Mouse (Mus musculus): Measurements from ENCODE around the gene Sestd1. TPM values are rescaled to one million over a fixed set of nuclear protein-coding genes. Genes with fewer than 3 reads are reported as not detected.

Gene Sestd1
- polyA plus RNA-seq, 1 experiment from 2014 or later: 32.6 TPM

DNA sequence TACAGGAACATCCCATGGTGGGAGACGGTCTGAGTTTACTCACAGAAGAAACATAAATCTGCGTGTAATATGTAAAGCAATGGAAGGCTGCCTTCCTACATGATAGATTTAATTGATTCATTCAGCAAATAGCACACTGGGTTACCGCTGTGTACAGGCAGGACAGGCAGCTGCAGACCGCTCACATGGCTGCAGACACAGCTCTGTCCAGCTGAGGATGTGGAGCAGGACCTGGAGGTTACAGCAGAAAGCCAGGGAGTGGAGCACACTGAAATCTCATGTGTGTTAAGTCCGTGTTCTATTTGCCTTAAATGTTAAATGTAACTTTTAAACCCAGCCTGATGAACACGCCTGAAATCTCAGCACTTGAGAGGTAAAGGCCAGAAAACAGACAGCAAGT is 38.1 kb downstream of the Sestd1 start:
- 90% methylated on average over 6 of the region's 6 CpGs for WGBS
- no peak overlapping the region for H3K4me3 ChIP-seq (replicated peaks)
- H3K9ac ChIP-seq: no peak overlapping the region
- no peak overlapping the region for H3K4me2 ChIP-seq
- H3K9me3 ChIP-seq: no peaks in the 10 kb centered on the region
- peaks cover 48% of the 10 kb centered on the region for H3K36me3 ChIP-seq (replicated peaks)
- no peaks in the 10 kb centered on the region for H3K27me3 ChIP-seq
- no peak overlapping the region for H3K27ac ChIP-seq
- H3K4me1 ChIP-seq: peaks cover 7% of the 10 kb centered on the region; the same call in 1 of the 2 replicates
- ATAC-seq (ENCODE audit: low FRiP score): no peak

DNA sequence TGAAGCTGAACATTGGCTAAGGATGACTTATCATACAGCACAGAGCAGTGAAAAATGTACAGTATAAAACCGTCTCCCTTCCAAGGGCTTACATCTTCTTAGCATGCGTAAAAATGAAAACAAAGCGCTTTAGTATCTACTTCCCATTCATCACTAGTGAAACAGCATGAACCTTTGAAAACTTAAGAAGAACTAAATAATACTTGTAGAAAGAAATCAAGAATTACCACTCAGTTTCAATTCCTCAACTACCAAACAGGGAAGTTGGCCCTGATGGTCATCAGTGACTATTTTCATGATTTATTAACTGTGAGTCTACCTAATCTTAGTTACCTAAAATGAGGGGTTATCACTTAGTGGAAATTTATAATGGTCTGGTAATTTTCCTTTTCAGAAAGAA is 41.8 kb downstream of the Sestd1 start:
- 94% methylated on average over 3 of the region's 3 CpGs for WGBS
- Histone ChIP-seq H3K4me1 (0 out of 2 replicates have a peak, but pooled peaks cover 4% of the 10 kb centered on the region), H3K27me3 (no peaks in the 10 kb centered on the region), H3K27ac (no peak overlapping the region), H3K36me3 (replicated peaks) (peaks cover 50% of the 10 kb centered on the region), H3K9ac (no peak overlapping the region), H3K4me3 (replicated peaks) (no peak overlapping the region), H3K4me2 (no peak overlapping the region), H3K9me3 (no peaks in the 10 kb centered on the region)
- ATAC-seq (ENCODE audit: low FRiP score): no peak

DNA sequence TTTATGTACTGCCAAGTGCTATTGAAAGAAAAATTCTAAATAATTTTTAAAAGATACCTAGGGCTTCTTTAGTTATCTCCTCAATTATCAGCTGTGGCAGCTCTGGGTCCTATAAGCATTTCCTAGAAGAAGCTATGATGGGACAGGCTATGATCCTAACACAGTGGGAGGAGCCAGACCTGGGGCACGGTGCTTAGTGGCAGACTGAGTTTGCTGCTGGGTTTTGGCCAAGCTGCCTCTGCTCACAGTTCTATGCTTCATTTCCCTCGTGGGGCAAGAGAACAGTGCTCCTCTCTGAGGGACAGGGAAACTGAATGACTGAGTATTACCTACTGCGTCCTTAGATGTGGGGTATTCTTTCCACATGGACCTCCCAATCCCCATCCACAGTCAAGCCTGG is 42.3 kb downstream of the Sestd1 start:
- Histone ChIP-seq H3K27ac (no peak overlapping the region), H3K36me3 (replicated peaks) (peaks cover 51% of the 10 kb centered on the region), H3K27me3 (no peaks in the 10 kb centered on the region), H3K4me3 (replicated peaks) (no peak overlapping the region), H3K4me2 (no peak overlapping the region), H3K9me3 (no peaks in the 10 kb centered on the region), H3K9ac (no peak overlapping the region), H3K4me1 (0 out of 2 replicates have a peak, but pooled peaks cover 4% of the 10 kb centered on the region)
- WGBS: 80% methylated on average over 3 of the region's 3 CpGs
- no peak for ATAC-seq (ENCODE audit: low FRiP score)

DNA sequence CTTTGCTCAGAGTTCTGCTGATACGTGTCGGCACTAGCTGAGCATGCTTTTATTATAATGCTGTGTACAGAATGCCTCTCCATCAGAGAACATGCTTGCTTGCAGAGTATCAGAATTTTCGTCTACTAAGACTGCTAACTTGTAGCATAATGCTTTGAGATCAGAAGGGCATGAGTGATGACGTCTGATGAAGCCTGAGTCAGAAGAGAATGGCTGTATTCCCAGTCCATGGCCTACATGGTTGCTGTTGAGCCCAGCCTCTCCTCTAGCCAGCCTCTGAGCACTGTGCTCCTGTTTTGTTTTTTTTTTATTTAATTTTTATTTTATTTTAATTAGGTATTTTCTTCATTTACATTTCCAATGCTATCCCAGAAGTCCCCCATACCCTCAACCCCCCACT is 43.5 kb downstream of the Sestd1 start:
- Histone ChIP-seq H3K9ac (no peak overlapping the region), H3K27me3 (no peaks in the 10 kb centered on the region), H3K4me1 (0 out of 2 replicates have a peak, but pooled peaks cover 4% of the 10 kb centered on the region), H3K4me3 (replicated peaks) (no peak overlapping the region), H3K4me2 (no peak overlapping the region), H3K27ac (no peak overlapping the region), H3K9me3 (no peaks in the 10 kb centered on the region), H3K36me3 (replicated peaks) (peaks cover 61% of the 10 kb centered on the region)
- no peak for ATAC-seq (ENCODE audit: low FRiP score)
- WGBS: 88% methylated on average over 4 of the region's 4 CpGs

DNA sequence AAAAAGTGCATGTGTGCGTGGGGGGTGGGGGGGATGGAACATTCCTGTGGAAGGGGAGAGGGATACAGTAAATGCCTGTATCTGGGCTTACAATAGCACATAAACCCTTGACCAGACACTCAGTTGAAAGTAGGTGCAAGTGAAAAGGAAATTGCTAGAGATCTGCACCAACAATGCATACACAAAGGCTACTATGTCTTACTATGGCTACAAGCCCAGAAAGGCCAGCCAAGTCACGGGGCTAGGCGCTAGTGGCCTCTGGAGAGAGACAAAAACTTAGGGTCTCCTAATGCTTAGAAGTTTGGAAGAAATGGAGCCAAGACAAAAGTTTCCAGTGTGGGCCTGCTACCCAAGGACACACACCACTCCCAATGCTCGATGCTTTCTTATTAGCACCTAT is 44.5 kb downstream of the Sestd1 start:
- Histone ChIP-seq H3K4me1 (0 out of 2 replicates have a peak, but pooled peaks cover 4% of the 10 kb centered on the region), H3K9ac (no peak overlapping the region), H3K4me3 (replicated peaks) (no peak overlapping the region), H3K4me2 (no peak overlapping the region), H3K27ac (no peak overlapping the region), H3K36me3 (replicated peaks) (peaks cover 63% of the 10 kb centered on the region), H3K27me3 (no peaks in the 10 kb centered on the region), H3K9me3 (no peaks in the 10 kb centered on the region)
- ATAC-seq (ENCODE audit: low FRiP score): no peak
- WGBS: 78% methylated on average over 4 of the region's 4 CpGs

DNA sequence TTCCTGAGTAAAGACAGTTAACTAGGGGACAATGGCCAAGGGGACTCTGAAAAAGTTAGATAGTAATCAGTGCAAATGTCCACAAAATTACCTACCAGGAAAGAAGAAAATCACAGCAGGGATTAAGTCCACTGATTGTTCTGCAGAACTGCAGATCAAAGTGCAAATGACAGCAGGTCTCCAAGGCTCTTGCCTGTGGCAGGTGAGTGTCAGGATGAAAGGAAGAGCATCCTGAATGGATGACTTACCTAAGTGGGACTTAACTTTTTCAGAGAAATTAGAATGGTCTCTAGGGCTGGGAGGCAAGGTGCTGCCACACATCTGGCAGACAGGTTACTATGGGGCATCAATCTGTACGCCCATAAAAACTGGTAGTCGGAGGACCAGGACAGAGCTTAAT is 47.8 kb downstream of the Sestd1 start:
- 96% methylated on average over 2 of the region's 2 CpGs for WGBS
- no peak overlapping the region for H3K27ac ChIP-seq
- 0 out of 2 replicates have a peak, but pooled peaks cover 4% of the 10 kb centered on the region for H3K4me1 ChIP-seq
- no peaks in the 10 kb centered on the region for H3K27me3 ChIP-seq
- H3K9ac ChIP-seq: no peak overlapping the region
- H3K4me3 ChIP-seq (replicated peaks): no peak overlapping the region
- no peaks in the 10 kb centered on the region for H3K9me3 ChIP-seq
- H3K36me3 ChIP-seq (replicated peaks): peaks cover 43% of the 10 kb centered on the region
- no peak overlapping the region for H3K4me2 ChIP-seq
- ATAC-seq (ENCODE audit: low FRiP score): no peak

DNA sequence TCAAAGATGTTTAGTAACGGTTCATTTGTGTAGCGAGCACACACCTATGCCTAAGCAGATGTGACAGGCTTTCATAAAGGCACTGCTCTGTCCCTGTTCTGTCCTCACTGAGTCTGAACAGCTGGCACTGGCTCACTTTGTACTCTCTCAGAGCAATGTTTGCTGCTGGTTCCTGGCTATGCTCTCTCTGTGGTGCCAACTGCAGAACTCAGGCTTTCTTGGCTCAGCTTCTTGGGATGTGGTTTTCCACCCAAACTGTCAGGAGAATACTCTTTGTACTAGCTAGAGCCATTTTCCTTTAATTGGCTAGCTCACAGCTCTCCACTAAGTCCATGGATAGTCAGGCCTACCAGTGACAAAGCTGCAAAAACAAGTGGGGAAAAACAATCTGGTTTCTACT is 59.4 kb downstream of the Sestd1 start:
- Histone ChIP-seq H3K36me3 (replicated peaks) (peaks cover 6% of the 10 kb centered on the region; the same call in 1 of the 2 replicates), H3K4me2 (no peak overlapping the region), H3K27ac (no peak overlapping the region), H3K27me3 (no peaks in the 10 kb centered on the region), H3K4me1 (no peaks in the 10 kb centered on the region), H3K9ac (no peak overlapping the region), H3K9me3 (no peaks in the 10 kb centered on the region), H3K4me3 (replicated peaks) (no peak overlapping the region)
- ATAC-seq (ENCODE audit: low FRiP score): no peak
- 79% methylated on average over 2 of the region's 2 CpGs for WGBS

DNA sequence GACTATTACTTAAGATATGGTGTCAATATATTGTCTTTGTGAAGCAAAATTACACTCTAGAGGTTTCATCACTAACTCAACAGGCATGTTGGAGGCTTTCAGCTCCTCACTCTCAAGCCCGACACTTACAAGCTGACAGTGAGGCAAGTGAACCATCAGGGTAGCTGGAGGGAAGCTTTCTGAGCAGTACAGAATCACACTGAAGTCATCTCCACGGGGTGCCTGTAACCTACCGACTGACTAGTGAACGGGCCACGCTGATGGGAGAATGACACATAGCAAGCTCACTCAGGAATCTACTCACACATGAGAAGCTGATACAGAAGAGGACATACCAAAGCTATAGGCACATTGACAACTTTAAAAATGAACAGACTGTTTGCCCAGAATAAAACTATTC is 67.5 kb downstream of the Sestd1 start:
- 83% methylated on average over 5 of the region's 5 CpGs for whole genome bisulfite sequencing
- no peaks in the 10 kb centered on the region for H3K9me3 ChIP-seq
- H3K4me1 ChIP-seq: no peaks in the 10 kb centered on the region
- no peak for ATAC-seq (ENCODE audit: low FRiP score)
- no peak overlapping the region for H3K9ac ChIP-seq
- H3K36me3 ChIP-seq (replicated peaks): peaks cover 33% of the 10 kb centered on the region
- H3K4me2 ChIP-seq: no peak overlapping the region
- H3K4me3 ChIP-seq (replicated peaks): no peak overlapping the region
- H3K27me3 ChIP-seq: no peaks in the 10 kb centered on the region
- no peak overlapping the region for H3K27ac ChIP-seq

DNA sequence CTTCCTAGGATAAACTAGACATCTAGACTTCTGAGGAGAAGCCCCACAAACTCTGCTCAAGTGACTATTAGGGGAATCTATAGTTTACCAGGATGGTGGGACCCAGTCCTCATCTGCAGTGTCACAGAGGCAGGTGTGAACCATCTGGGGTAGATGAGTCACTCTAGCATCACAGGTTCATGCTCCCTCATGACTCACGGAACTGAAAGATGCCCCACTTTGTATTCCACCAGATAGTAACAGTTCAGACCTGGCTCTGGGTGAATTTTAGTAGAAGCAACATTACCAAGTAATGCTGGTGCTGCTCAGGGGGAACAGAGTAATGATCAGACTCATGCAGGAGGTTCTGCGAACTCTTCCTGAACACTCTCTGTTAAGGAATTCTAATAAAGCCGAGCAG is 73.4 kb downstream of the Sestd1 start:
- Histone ChIP-seq H3K36me3 (replicated peaks) (peaks cover 22% of the 10 kb centered on the region), H3K27me3 (no peaks in the 10 kb centered on the region), H3K4me1 (no peaks in the 10 kb centered on the region), H3K9ac (no peak overlapping the region), H3K4me3 (replicated peaks) (no peak overlapping the region), H3K9me3 (no peaks in the 10 kb centered on the region), H3K4me2 (no peak overlapping the region), H3K27ac (no peak overlapping the region)
- ATAC-seq (ENCODE audit: low FRiP score): no peak
- 89% methylated on average over 3 of the region's 3 CpGs for WGBS

DNA sequence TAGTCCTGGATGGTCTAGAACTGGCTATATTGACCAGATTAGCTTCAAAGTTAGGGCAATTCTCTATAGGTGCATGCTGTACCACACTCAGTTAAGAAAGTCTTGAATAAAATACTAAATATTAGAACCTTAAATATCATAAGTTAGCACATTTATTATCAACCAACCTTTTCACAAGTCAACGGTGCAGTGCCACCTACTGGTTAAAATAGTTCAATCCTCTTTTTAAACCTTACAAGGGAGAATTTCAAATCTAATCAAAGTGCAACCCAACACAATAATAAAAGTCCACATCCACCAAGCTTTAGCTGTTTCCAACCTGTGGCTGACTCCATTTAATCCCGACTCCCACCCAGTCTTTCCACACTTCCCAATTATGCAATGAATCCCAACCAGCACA is 76.5 kb downstream of the Sestd1 start:
- 61% methylated on average over 2 of the region's 2 CpGs for WGBS
- H3K9me3 ChIP-seq: no peaks in the 10 kb centered on the region
- peaks cover 10% of the 10 kb centered on the region for H3K36me3 ChIP-seq (replicated peaks)
- H3K4me3 ChIP-seq (replicated peaks): no peak overlapping the region
- no peak overlapping the region for H3K9ac ChIP-seq
- H3K27ac ChIP-seq: no peak overlapping the region
- no peak for ATAC-seq (ENCODE audit: low FRiP score)
- no peaks in the 10 kb centered on the region for H3K27me3 ChIP-seq
- no peak overlapping the region for H3K4me2 ChIP-seq
- H3K4me1 ChIP-seq: 0 out of 2 replicates have a peak, but pooled peaks cover 3% of the 10 kb centered on the region

DNA sequence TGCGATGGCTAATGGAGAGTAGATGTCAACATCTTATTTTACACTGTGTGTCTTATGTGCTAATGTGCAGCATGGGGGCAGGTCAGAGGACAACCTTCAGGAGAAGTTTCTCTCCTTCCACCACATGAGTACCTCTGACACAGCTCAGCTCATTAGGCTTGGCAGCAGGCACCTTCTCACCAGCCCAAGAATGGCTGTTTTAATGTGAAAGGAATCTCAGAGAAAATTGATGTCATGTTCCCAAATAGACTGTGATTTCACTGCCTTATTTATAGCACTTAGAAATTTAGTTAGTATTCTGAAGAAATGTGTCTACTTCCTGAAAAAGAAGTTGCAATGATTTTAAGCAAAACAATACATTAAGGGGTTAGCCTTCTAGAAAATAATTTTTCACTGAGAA is 78.5 kb downstream of the Sestd1 start:
- 0 out of 2 replicates have a peak, but pooled peaks cover 3% of the 10 kb centered on the region for H3K4me1 ChIP-seq
- no peaks in the 10 kb centered on the region for H3K27me3 ChIP-seq
- no peaks in the 10 kb centered on the region for H3K9me3 ChIP-seq
- H3K4me3 ChIP-seq (replicated peaks): no peak overlapping the region
- H3K27ac ChIP-seq: no peak overlapping the region
- H3K36me3 ChIP-seq (replicated peaks): peaks cover 23% of the 10 kb centered on the region
- 94% methylated on average over 1 of the region's 1 CpGs for WGBS
- no peak for ATAC-seq (ENCODE audit: low FRiP score)
- no peak overlapping the region for H3K9ac ChIP-seq
- no peak overlapping the region for H3K4me2 ChIP-seq

DNA sequence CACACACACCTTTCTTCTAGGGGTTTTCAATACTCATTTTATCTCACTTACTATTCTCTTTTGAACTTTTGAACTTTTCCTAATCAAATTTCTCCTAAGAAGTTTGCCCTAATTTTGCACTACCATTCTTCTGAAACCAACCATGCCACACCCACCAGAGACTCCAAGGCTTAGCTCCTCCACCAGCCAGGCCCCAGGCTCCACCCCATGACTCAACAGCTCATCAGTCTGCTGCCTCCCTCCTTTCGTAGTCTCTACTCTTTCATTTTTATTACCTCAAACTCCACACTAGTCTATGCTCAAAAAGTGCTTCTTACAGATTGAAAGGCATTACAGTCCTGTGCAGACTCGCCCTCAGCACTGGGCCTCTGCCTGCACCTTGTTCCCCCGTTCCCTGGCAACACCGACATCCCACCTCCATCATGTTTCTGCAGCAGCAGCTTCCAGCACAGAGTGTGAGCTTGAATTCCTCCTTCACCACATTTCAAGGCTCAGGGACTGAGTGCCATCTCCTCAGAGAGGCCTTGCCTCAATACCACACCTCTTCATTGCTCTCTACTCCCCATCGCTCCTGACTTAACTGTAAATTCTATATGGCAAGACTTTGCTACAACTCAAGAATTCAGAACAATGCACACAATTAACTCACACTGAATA is 79.3 kb downstream of the Sestd1 start:
- no peak overlapping the region for H3K4me2 ChIP-seq
- no peak overlapping the region for H3K4me3 ChIP-seq (replicated peaks)
- no peaks in the 10 kb centered on the region for H3K9me3 ChIP-seq
- whole genome bisulfite sequencing: 90% methylated on average over 5 of the region's 5 CpGs
- H3K36me3 ChIP-seq (replicated peaks): peaks cover 22% of the 10 kb centered on the region
- no peak overlapping the region for H3K27ac ChIP-seq
- 0 out of 2 replicates have a peak, but pooled peaks cover 3% of the 10 kb centered on the region for H3K4me1 ChIP-seq
- no peaks in the 10 kb centered on the region for H3K27me3 ChIP-seq
- no peak overlapping the region for H3K9ac ChIP-seq
- ATAC-seq (ENCODE audit: low FRiP score): no peak

DNA sequence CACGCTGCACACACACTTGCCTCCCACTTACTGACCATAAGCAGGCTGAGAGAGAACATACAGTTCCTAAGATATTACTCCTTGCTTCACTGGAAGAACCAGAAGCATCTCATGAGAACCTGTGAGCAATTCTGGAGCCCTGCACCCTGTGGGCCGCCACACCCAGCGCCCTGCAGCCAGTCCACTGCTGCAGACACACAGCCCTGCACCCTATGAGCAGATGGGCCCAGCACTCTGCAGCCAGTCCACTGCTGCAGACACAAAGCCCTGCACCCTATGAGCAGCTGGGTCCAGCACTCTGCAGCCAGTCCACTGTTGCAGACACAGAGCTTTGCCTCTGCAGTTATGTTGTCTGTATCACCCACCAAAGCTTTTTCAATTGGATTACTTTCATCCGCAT is 80.0 kb downstream of the Sestd1 start:
- Histone ChIP-seq H3K9me3 (no peaks in the 10 kb centered on the region), H3K27me3 (no peaks in the 10 kb centered on the region), H3K9ac (no peak overlapping the region), H3K4me1 (0 out of 2 replicates have a peak, but pooled peaks cover 3% of the 10 kb centered on the region), H3K4me2 (no peak overlapping the region), H3K27ac (no peak overlapping the region), H3K36me3 (replicated peaks) (peaks cover 22% of the 10 kb centered on the region), H3K4me3 (replicated peaks) (no peak overlapping the region)
- 94% methylated on average over 4 of the region's 4 CpGs for WGBS
- no peak for ATAC-seq (ENCODE audit: low FRiP score)

All from forebrain, embryonic 12.5 days (tissue).